Mouse (Mus musculus) macrophage (primary cell): ENCODE data around the gene Gna14. TPM values are rescaled to one million over a fixed set of nuclear protein-coding genes. Genes with fewer than 3 reads are reported as not detected.

Experiments used
- H3K27ac ChIP-seq: fragments of 350-480 bp; formaldehyde crosslinking; 2 replicates; pipeline ENCODE4 v1.9.0; 2021
- H3K36me3 ChIP-seq: fragments of 350-480 bp; formaldehyde crosslinking; 2 replicates; pipeline ENCODE4 v1.9.0; 2021; ENCODE audit errors: inconsistent target
- H3K4me3 ChIP-seq: fragments of 350-480 bp; formaldehyde crosslinking; 2 replicates; pipeline ENCODE4 v1.9.0; 2021; ENCODE audit errors: inconsistent target
- H3K79me2 ChIP-seq: fragments of 350-480 bp; formaldehyde crosslinking; 2 replicates; pipeline ENCODE4 v1.9.0; 2021; ENCODE audit errors: inconsistent target
- WGBS: methylation state at CpG from one replicate; pipeline ENCODE4 v1.1.7; 2026; ENCODE audit warnings: inconsistent platforms; ENCODE audit not compliant: missing documents; 5-methylcytosine and 5-hydroxymethylcytosine counted together
- polyA plus RNA-seq: library from polyadenylated mRNA; stranded (reverse); fragments of 250-400 nt; gene quantifications from 3 replicates; pipeline ENCODE4 v1.2.4, GENCODE M21; 2018; ENCODE audit warnings: inconsistent platforms

The Gna14 gene
- polyA plus RNA-seq, 1 experiment from 2014 or later, result 0.13 TPM

DNA sequence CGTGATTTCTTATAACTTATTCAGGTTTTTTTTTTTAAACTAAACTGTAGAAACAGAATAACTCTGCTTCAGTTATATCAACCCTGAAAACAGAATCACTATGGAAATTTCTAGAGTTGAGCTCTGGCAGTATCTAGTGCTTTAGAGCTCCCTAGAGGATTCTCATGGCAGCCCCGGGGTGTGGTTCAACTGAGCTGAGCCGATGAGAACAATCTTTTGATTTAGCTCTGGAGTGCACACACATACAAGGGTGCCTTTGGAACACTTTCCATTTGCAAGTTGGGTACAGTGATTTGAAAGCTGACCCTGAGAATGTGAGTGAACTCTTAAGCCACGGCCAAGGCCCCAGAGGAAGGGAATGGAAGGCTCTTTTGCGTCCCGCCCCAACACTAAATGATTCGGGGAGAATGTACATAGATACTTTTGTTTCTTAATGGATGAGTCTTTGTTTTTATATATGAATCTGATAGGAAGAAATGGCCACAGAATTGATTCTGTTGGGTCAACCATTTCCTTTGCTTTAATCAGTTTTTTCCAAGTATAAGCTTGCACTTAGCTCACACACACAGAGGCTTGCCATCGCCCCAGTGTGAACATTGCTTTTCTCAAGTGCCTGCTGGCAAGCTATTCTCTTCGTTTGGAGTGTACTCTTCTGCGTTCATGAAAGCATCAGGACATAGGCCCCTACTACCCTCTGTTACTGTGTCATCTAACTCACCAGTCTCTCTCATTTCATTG is 75.0 kb downstream of the Gna14 start:
- no peaks in the 10 kb centered on the region for H3K79me2 ChIP-seq
- H3K4me3 ChIP-seq, result no peak overlapping the region
- H3K36me3 ChIP-seq, result no peaks in the 10 kb centered on the region
- H3K27ac ChIP-seq, result no peak overlapping the region
- 95% methylated on average over 10 of the region's 10 CpGs for WGBS

DNA sequence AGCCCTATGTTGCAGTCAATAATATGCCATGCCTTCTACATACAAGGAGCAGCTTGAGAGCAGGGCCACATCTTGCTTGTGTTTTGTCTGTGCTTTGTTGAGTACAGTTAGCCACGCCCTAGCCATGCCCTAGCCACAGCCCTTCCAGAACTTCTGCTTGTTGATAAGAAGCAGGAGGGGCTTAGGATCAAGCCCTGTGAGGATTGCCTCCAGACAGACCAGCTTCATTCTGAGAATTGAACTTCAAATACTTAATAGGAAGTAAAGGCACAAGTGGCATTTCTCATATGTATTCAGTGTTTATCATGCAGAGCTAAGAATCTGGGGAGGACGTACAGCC is 75.5 kb downstream of the Gna14 start:
- 51% methylated on average over 2 of the region's 2 CpGs for WGBS

DNA sequence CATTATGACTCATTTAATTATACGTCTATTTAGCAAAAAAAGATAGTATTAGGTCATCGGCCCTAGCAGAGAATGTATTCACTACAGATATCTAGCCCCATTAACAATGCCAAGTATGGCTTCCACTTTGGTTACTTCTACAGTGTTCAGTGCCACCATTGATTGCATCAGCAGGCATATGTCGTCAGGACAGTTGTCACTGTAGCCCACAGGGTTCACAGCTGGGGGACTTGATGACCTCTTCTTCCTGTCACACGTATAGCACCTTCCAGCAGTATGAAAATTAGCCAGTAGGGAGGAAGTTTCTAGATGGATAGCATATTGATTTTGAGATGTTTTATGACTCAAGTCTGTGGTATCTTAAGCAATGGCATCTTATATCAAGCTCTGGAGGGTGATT is 78.6 kb downstream of the Gna14 start:
- Histone ChIP-seq H3K27ac (no peak overlapping the region), H3K79me2 (no peaks in the 10 kb centered on the region), H3K36me3 (no peaks in the 10 kb centered on the region), H3K4me3 (no peak overlapping the region)
- WGBS, result 56% methylated on average over 4 of the region's 4 CpGs

More for the DNA sequence above, 75.5 kb downstream of the Gna14 start:
- Histone ChIP-seq H3K79me2 (no peaks in the 10 kb centered on the region), H3K27ac (no peak overlapping the region), H3K4me3 (no peak overlapping the region), H3K36me3 (no peaks in the 10 kb centered on the region)

DNA sequence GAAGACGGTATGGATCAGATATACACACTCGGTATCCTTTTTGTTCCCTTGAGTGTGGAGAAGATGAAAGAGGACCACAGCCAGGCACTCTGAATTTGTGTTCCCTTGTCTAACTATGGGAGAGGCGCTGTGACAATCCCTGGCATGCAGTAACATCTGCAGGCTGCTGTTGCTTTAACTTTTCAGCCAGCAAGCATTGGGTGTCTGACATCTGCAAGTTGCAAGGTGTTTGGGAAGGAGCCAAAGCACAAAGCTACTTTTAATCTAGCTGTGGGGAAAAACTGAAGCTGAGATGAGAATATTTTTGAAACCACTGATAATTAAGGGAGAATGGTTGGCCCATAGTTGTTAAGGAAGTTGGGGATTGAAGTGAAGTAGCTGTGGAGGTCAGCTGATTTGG is 83.0 kb downstream of the Gna14 start:
- H3K79me2 ChIP-seq, result no peaks in the 10 kb centered on the region
- H3K36me3 ChIP-seq, result no peaks in the 10 kb centered on the region
- no peak overlapping the region for H3K27ac ChIP-seq
- 100% methylated on average over 3 of the region's 3 CpGs for WGBS
- H3K4me3 ChIP-seq, result no peak overlapping the region

DNA sequence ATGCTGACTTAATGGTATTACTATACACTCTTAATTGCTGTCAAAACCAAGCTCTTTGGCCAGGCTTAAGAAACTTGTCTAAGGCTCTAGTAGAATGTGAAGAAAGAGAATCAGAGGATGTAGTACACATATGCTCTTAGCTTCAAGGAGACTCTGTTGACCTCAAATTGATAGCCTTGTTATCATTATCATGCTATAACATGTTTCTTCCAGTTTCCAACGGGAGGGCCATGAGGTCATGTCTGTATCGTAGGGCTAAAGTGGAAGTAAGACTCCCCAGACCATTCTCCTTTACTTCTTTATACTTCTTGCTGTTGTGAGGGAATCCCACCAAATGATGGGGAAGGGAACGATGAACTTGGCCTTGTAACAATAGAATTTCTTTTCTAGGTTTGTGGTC is 85.0 kb downstream of the Gna14 start:
- Histone ChIP-seq H3K79me2 (no peaks in the 10 kb centered on the region), H3K36me3 (no peaks in the 10 kb centered on the region), H3K27ac (no peak overlapping the region), H3K4me3 (no peak overlapping the region)
- WGBS, result 93% methylated on average over 3 of the region's 3 CpGs

DNA sequence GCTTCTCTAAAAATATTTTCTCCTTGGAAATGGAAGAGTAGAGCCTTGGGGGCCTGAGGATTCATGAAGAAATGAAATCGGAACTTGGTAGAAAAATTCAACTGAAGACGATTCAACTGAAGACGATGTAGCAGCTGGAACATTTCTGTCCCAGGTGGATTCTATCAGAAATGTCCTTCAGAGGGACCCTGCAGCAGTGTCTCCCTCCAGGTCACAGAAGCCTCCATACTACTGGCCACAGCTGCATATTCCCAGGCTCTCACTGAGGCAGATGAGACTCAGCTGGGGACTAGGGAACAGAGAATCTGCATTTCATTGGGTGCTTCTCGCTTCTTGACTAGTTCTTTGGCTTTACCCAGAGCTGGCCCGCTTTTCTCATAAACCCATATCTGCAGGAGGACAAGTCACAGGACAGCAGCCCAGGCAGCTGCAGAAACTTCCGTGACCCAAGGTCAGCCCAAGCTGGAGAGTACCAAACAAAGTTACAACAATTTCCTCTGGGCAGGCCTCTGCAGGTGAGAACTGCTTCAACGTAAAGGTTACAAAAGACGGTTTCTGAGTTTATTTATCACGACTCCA is 90.8 kb downstream of the Gna14 start:
- Histone ChIP-seq H3K27ac (no peak overlapping the region), H3K4me3 (no peak overlapping the region), H3K36me3 (no peaks in the 10 kb centered on the region), H3K79me2 (no peaks in the 10 kb centered on the region)
- WGBS, result 94% methylated on average over 9 of the region's 9 CpGs

DNA sequence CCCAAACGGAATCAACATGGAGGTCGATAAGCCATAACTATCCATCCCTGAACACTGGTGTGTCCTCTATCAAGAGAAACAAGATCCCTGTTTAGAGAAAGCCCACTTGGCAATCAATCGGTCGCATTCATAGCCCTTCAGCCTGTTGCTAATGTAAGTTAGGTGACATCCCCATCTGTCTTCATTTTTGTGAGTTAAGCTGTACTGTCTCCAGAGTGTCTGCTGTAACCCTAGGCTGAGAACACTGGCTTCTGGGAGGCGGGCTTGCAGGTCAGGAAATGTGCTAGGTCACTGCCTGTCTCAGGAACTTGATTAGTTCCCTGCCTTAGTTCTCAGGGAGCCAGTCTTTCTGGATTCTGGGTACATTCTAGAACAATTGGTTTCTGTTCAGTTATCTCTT is 91.5 kb downstream of the Gna14 start:
- 84% methylated on average over 5 of the region's 5 CpGs for WGBS

DNA sequence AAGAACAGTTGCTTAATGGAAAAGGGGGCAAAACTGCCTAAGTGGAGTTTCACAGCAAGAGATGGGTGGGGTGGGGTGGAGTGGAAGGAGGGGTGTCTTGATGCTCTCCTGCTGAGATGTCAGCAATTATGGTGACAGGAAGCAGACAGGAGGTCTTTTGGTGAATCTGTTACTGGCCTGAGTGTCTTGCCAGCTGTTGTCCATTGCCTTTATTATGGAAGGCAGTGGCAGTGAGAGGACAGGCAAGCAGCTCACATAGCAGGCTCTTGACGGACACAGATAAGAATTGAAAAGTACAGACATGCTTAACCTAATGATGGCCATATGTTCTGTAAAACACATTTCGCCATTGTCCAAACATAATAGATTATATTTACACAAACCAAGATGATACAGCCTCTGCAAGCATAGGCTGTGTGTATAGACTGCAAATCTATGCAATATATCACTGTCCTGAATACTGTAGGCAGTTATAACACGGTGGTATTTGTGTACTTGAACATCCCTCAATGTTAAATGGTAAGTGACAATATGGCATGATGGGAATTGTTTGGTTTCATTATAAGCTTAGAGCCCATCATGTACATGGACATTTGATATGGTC is 92.8 kb downstream of the Gna14 start:
- Histone ChIP-seq H3K79me2 (no peaks in the 10 kb centered on the region), H3K27ac (no peak overlapping the region), H3K4me3 (no peak overlapping the region), H3K36me3 (no peaks in the 10 kb centered on the region)
- 90% methylated on average over 3 of the region's 3 CpGs for WGBS

More for the DNA sequence above, 91.5 kb downstream of the Gna14 start:
- Histone ChIP-seq H3K27ac (no peak overlapping the region), H3K36me3 (no peaks in the 10 kb centered on the region), H3K79me2 (no peaks in the 10 kb centered on the region), H3K4me3 (no peak overlapping the region)

DNA sequence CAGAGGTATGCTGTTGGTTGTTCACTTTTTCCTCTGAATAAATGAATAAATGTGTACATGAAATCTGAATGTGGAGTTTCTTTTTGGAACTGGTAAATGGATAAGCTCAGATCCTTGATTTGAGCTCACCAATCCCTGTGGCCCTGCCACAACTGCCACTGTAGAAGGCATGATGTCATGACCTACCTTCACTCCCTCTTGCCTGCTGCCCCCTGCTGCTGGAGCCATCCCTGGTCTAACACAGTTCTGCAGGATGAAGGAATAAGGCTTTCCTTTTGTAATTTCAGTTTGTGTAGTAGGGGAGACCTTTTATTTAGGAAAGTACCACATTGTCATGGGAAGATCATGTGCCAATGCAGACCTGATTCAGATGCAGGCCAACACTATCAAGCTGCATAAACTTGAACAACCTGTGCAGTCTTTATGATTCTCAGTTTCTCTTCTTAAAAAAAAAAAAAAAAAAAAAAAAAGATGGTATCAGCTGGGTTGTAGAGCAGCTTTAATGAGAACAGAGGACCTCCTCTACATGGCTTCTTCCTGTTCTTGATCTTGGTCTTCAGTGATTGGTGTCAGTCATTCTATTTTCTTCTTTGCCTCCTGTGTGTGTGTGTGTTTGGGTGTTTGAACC is 93.8 kb downstream of the Gna14 start:
- Histone ChIP-seq H3K79me2 (no peaks in the 10 kb centered on the region), H3K27ac (no peak overlapping the region), H3K4me3 (no peak overlapping the region), H3K36me3 (no peaks in the 10 kb centered on the region)

DNA sequence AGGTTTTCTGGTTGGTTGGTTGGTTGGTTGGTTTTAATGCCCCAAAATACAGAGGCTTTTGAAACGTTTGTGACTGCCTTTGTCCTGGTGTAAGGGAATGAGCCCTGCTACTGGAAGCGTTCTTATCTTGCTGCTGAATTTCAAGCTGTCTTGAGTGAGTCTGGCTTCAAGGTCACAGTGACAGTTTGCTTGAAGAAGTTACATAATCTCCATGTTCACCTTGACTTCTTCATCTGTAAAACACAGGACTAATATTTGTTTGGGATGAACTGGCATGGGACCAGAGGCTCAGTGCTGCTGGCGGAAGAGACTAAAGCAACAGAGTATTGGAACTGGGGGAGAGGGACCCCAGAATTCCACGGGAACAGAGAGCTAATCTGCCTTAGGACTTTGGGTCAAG is 94.4 kb downstream of the Gna14 start:
- Histone ChIP-seq H3K27ac (no peak overlapping the region), H3K4me3 (no peak overlapping the region), H3K79me2 (no peaks in the 10 kb centered on the region), H3K36me3 (no peaks in the 10 kb centered on the region)
- 87% methylated on average over 4 of the region's 4 CpGs for WGBS

DNA sequence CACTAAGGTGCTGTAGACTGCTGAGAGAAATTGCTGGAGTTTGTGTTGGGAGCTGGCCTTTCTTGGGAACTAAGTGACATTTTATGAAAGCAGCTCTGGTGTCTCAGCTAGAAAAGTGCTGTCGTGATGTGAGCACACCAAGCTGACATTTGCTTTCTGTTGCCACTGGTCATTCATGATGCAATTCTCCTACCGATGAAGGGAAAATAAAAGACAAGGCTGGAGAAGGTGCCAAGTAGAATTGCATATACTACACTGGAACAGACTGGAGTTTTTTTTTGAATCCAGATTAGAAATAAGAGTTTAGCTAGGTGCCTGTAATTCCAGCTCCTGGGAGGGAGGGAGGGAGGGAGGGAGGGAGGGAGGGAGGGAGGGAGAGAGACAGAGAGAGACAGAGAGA is 98.7 kb downstream of the Gna14 start:
- no peak overlapping the region for H3K27ac ChIP-seq
- no peak overlapping the region for H3K4me3 ChIP-seq
- no peaks in the 10 kb centered on the region for H3K36me3 ChIP-seq
- 100% methylated on average over 2 of the region's 2 CpGs for WGBS
- H3K79me2 ChIP-seq, result no peaks in the 10 kb centered on the region

DNA sequence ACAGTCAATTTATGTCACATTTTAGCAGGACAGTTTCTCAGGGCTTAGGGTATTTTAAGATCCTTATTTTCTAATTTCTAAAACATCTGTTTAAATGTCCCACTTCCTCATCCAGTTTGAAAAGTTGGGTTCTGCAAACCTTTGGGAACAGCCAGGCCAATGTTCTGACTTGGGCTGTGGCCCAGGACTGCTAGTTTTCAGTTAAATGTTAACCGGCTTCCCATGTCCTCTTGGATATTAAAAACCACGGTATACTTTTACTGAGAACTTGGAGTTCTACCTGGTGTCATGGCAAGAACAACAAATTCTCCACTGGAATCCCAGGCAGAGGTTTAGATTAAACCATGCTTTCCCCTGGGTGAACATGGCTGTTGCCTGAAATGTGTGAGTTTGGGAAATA is 102.9 kb downstream of the Gna14 start:
- Histone ChIP-seq H3K36me3 (no peaks in the 10 kb centered on the region), H3K27ac (no peak overlapping the region), H3K79me2 (no peaks in the 10 kb centered on the region), H3K4me3 (no peak overlapping the region)
- WGBS, result 100% methylated on average over 2 of the region's 2 CpGs

DNA sequence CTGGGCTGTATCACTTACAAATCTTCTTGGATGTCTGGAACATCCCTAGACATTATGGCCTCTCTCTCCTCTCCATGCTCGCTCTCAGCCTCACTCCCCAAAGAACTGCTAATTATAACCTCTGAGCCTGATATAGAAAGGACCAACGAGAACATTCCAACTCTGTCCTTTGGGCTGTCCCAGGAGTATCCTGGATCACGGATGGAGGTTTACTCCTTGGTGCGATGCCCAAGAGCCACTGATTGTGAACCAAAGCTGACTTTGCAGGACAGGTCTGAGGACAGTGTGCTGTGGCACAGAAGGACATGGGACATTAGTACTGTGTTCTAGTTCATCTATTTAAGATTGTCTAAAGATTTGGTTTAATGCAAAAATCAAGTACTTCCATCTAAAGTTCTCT is 108.1 kb downstream of the Gna14 start:
- Histone ChIP-seq H3K36me3 (no peaks in the 10 kb centered on the region), H3K27ac (no peak overlapping the region), H3K4me3 (no peak overlapping the region), H3K79me2 (no peaks in the 10 kb centered on the region)
- WGBS, result 95% methylated on average over 4 of the region's 4 CpGs

DNA sequence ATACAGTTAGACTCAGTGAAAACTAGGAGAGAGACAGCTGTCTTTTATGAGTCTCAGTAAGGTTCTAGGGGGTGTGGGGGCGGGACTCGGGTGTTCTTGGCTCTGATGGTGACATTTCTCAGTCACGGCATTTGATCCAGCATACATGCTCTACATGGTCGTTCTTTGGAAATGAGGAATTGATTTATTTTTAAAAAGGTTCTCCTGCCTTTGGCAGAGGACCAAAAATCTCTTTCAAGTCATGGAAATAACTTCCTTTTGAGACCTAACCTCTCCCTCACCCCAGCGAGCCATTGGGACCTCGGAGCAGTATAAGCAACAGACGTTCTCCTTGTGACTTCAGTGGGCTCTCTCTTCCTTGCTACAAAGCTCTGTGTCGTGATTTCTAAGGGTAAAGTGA is 121.4 kb downstream of the Gna14 start:
- Histone ChIP-seq H3K79me2 (no peaks in the 10 kb centered on the region), H3K36me3 (no peaks in the 10 kb centered on the region), H3K27ac (no peak overlapping the region), H3K4me3 (no peak overlapping the region)
- 79% methylated on average over 8 of the region's 8 CpGs for WGBS

DNA sequence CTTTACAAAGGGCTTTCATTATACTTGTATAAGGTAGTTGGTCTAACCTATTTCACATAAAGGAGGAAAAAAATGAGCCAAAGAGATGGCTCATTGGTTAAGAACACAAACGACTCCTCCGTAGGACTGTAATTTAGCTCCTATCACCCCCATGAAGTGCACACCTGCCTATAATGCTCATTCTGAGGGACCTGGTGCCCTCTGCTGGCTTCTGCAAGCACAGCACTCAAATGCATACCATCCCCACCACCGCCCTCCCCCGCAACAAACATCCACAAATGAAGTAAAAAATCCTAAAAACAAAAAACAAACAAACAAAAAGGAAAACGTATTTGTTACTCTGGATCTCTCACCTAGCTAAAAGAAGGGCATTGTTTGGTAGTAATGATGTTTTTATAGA is 122.4 kb downstream of the Gna14 start:
- no peaks in the 10 kb centered on the region for H3K36me3 ChIP-seq
- H3K27ac ChIP-seq, result no peak overlapping the region
- WGBS, result 86% methylated on average over 3 of the region's 5 CpGs
- H3K79me2 ChIP-seq, result no peaks in the 10 kb centered on the region
- H3K4me3 ChIP-seq, result no peak overlapping the region
